Mouse (Mus musculus) hindbrain, postnatal 0 days (tissue): ENCODE measurements at regions not wholly inside any gene's neighbourhood (a gene's known extent, or its start where the extent isn't known, plus 50 kb on each side); places are given as distances from the start of the nearest gene placed in this dataset.

Source experiments
- ATAC-seq: fragments of 200-750 bp; cut with Nextera tagmentation; 2 replicates; pipeline ENCODE4 v1.8.0; 2017; ENCODE audit warnings: mild to moderate bottlenecking, moderate TSS enrichment, moderate library complexity
- DNase-seq: peaks from one replicate; pipeline ENCODE4 v3.0.0-alpha.2; 2015; ENCODE audit warnings: low spot score
- H3K27ac ChIP-seq: fragments of 300-500 bp; sonication (generic); 2 replicates; pipeline ENCODE4 v1.5.1; 2014; ENCODE audit warnings: mild to moderate bottlenecking
- H3K27me3 ChIP-seq: fragments of 300-500 bp; sonication (generic); 2 replicates; pipeline ENCODE4 v1.6.1; 2014; ENCODE audit warnings: low read length, mixed read lengths; ENCODE audit not compliant: insufficient read depth
- H3K36me3 ChIP-seq: fragments of 300-500 bp; sonication (generic); 2 replicates; pipeline ENCODE4 v1.6.1; 2014; ENCODE audit warnings: low read length, mixed read lengths; ENCODE audit not compliant: insufficient read depth
- H3K4me1 ChIP-seq: fragments of 300-500 bp; sonication (generic); 2 replicates; pipeline ENCODE4 v1.6.1; 2014; ENCODE audit warnings: antibody characterized with exemption, low read length, mixed read lengths; ENCODE audit not compliant: insufficient read depth
- H3K4me2 ChIP-seq: fragments of 300-500 bp; sonication (generic); 2 replicates; pipeline ENCODE4 v1.6.1; 2014; ENCODE audit warnings: low read depth, mild to moderate bottlenecking, low read length, moderate library complexity, mixed read lengths
- H3K4me3 ChIP-seq: fragments of 300-500 bp; sonication (generic); 2 replicates; pipeline ENCODE4 v1.5.1; 2014; ENCODE audit warnings: low read length
- H3K9ac ChIP-seq: fragments of 300-500 bp; sonication (generic); replicated peaks from 2 replicates; pipeline ENCODE4 v1.6.1; 2014; ENCODE audit warnings: mild to moderate bottlenecking, low read length, moderate library complexity, mixed read lengths
- H3K9me3 ChIP-seq: fragments of 300-500 bp; sonication (generic); 2 replicates; pipeline ENCODE4 v1.6.1; 2016; ENCODE audit warnings: low read length, mixed read lengths
- CTCF ChIP-seq: IDR thresholded peaks from 2 replicates; pipeline ENCODE4 v1.5.1; 2016; ENCODE audit warnings: antibody characterized with exemption, control low read depth, low read depth
- WGBS: fragments of 180-500 bp; shearing (Covaris S2); extraction: QIAGEN DNeasy Blood & Tissue Kit; methylation state at CpG from one replicate; pipeline ENCODE4 v1.1.7; 2014; 5-methylcytosine and 5-hydroxymethylcytosine counted together

DNA sequence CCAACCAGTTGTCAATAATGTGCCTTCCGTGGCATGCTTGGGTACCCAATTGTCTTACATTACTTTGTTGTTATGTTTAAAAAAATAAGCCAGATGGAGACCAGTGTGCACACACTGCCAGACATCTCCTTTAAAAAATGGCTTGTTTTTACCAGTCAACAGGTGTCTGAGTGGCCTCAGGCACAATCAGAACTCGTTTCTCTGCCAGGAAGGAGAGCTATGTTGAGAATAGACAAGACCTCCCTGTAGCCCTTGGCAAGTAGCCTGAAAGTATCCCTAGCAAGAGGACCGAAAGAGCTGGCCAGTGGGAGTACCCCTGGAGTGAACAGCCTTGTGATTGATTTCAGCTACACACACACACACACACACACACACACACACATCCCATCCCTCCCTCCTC is 74.8 kb upstream of the Ptprt start:
- DNase-seq (peak; percentile 46), ATAC-seq (no peak)
- Histone ChIP-seq H3K9me3 (no peaks in the 10 kb centered on the region), H3K9ac (no peak overlapping the region), H3K4me3 (no peak overlapping the region), H3K4me1 (peaks cover 5% of the 10 kb centered on the region; the same call in 1 of the 2 replicates), H3K27ac (no peak overlapping the region), H3K36me3 (no peaks in the 10 kb centered on the region), H3K27me3 (no peaks in the 10 kb centered on the region), H3K4me2 (no peak overlapping the region)
- WGBS, result 49% methylated on average over 3 of the region's 3 CpGs
- no peak for TF ChIP-seq CTCF

DNA sequence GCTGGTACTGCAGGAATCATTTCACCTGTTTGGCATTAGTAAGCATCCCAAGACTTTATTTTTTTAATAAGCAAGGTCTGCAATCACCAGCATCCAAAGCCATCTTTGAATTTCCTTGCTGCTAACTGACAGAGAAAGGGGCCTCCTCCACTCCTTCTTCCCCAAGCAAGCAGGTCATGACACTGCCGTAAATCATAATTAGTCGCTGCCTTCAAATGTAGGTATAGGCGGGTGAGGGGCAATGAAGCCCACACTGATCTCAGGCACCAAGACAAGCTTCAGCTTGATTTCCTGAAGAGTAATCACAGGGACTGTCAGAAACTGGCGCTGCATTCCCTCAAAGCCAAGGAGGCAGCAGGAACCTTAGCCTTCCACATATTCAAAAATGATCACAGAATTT is 73.3 kb upstream of the Ptprt start:
- H3K9me3 ChIP-seq, result no peaks in the 10 kb centered on the region
- H3K36me3 ChIP-seq, result no peaks in the 10 kb centered on the region
- DNase-seq, result no peak
- peaks cover 5% of the 10 kb centered on the region; the same call in 1 of the 2 replicates for H3K4me1 ChIP-seq
- no peak overlapping the region for H3K27ac ChIP-seq
- no peaks in the 10 kb centered on the region for H3K27me3 ChIP-seq
- H3K4me3 ChIP-seq, result no peak overlapping the region
- H3K4me2 ChIP-seq, result no peak overlapping the region
- TF ChIP-seq CTCF, result no peak
- 62% methylated on average over 4 of the region's 4 CpGs for WGBS
- H3K9ac ChIP-seq, result no peak overlapping the region
- ATAC-seq, result no peak

GRCm38 (mm10) chr2:162720016-162720415 is 59.1 kb upstream of the Ptprt start:
- Histone ChIP-seq H3K9ac (no peak overlapping the region), H3K27me3 (no peaks in the 10 kb centered on the region), H3K36me3 (no peaks in the 10 kb centered on the region), H3K4me2 (no peak overlapping the region), H3K27ac (no peak overlapping the region), H3K4me3 (no peak overlapping the region), H3K4me1 (no peaks in the 10 kb centered on the region), H3K9me3 (no peaks in the 10 kb centered on the region)
- ATAC-seq (no peak), DNase-seq (no peak)
- WGBS, result 58% methylated on average over 3 of the region's 3 CpGs
- no peak for TF ChIP-seq CTCF

DNA sequence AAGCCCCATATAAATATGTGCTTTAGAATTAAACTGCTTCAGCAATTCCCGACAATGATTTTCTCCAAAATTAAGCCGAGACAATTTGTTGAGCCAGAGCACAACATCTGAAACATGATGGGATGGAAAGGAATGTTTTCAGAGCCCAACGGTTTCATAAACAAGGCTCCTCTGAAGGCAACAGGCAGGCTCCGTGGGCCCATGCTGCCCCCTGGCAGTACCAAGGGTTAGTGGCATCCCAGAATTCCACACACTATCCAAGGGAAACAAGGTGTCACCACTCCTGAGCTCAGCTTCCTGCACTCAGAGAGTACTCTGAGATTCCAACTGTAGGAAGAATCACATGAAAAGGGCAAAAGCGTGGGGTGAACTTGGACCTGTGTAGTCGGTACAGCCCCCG is 57.5 kb upstream of the Ptprt start:
- H3K9me3 ChIP-seq, result no peaks in the 10 kb centered on the region
- H3K4me2 ChIP-seq, result no peak overlapping the region
- no peak overlapping the region for H3K9ac ChIP-seq
- ATAC-seq (no peak), DNase-seq (peak; percentile 72)
- no peaks in the 10 kb centered on the region for H3K27me3 ChIP-seq
- WGBS, result 61% methylated on average over 7 of the region's 7 CpGs
- no peaks in the 10 kb centered on the region for H3K36me3 ChIP-seq
- H3K4me3 ChIP-seq, result no peak overlapping the region
- TF ChIP-seq CTCF, result peak; percentile 77
- no peaks in the 10 kb centered on the region for H3K4me1 ChIP-seq
- no peak overlapping the region for H3K27ac ChIP-seq

- H3K36me3 ChIP-seq, result no peaks in the 10 kb centered on the region
- ATAC-seq (no peak), DNase-seq (no peak)
Observed at GRCm38 (mm10) chr2:162714976-162715375, 54.0 kb upstream of the Ptprt start.

GRCm38 (mm10) chr2:162712972-162713371 is 52.0 kb upstream of the Ptprt start:
- no peaks in the 10 kb centered on the region for H3K27me3 ChIP-seq

More at GRCm38 (mm10) chr2:162714976-162715375, 54.0 kb upstream of the Ptprt start:
- no peaks in the 10 kb centered on the region for H3K4me1 ChIP-seq
- no peaks in the 10 kb centered on the region for H3K27me3 ChIP-seq
- no peak overlapping the region for H3K4me3 ChIP-seq
- no peak overlapping the region for H3K4me2 ChIP-seq
- TF ChIP-seq CTCF, result no peak
- H3K27ac ChIP-seq, result no peak overlapping the region
- no peak overlapping the region for H3K9ac ChIP-seq
- WGBS, result 79% methylated on average over 8 of the region's 8 CpGs
- H3K9me3 ChIP-seq, result no peaks in the 10 kb centered on the region

GRCm38 (mm10) chr2:162712394-162712793 is 51.4 kb upstream of the Ptprt start:
- Histone ChIP-seq H3K9ac (no peak overlapping the region), H3K4me3 (no peak overlapping the region), H3K27ac (no peak overlapping the region), H3K4me2 (no peak overlapping the region), H3K4me1 (no peaks in the 10 kb centered on the region), H3K9me3 (no peaks in the 10 kb centered on the region), H3K36me3 (no peaks in the 10 kb centered on the region), H3K27me3 (no peaks in the 10 kb centered on the region)
- 86% methylated on average over 9 of the region's 9 CpGs for WGBS
- no peak for ATAC-seq
- no peak for DNase-seq
- TF ChIP-seq CTCF, result no peak

More at GRCm38 (mm10) chr2:162712972-162713371, 52.0 kb upstream of the Ptprt start:
- Histone ChIP-seq H3K4me3 (no peak overlapping the region), H3K4me2 (no peak overlapping the region), H3K36me3 (no peaks in the 10 kb centered on the region), H3K27ac (no peak overlapping the region), H3K9ac (no peak overlapping the region), H3K4me1 (no peaks in the 10 kb centered on the region), H3K9me3 (no peaks in the 10 kb centered on the region)
- 61% methylated on average over 1 of the region's 1 CpGs for WGBS
- DNase-seq (peak; percentile 49), ATAC-seq (no peak)
- TF ChIP-seq CTCF, result peak; percentile 47
